In genomic region chr12:40844324-40844723, GRCm38 (mm10) we compare ENCODE assay signal across 26 mouse cellular contexts.
DNase-seq lines count a peak whose midpoint lies in the region; ATAC-seq and TF ChIP-seq lines count a peak whose summit lies in the region.
"Had no signal": no experiment of that assay in that cellular context is flagged by ENCODE, and none has a peak within 500 bp of the region (broad histone marks: within the 10 kb centered on the region; RNA-seq: fewer than 3 reads in every experiment).

No protein-coding gene starts in this region.

- 0 out of 2 replicates have a peak, but pooled peaks have one; percentile 46 for ATAC-seq in kidney, embryonic 16.5 days (ENCODE audit: low FRiP score, low TSS enrichment)
- ATAC-seq in midbrain, embryonic 13.5 days = 0 out of 2 replicates have a peak, but pooled peaks have one; percentile 25
- ATAC-seq in midbrain, postnatal 0 days (ENCODE audit: low FRiP score) = no peak
- ATAC-seq: activated CD4-positive, CD25-positive, alpha-beta regulatory T cell, adult 4 months had no signal

- no peaks in the 10 kb centered on the region for H3K4me1 ChIP-seq in kidney, embryonic 16.5 days (ENCODE audit: insufficient read depth, low read length)
- no peaks in the 10 kb centered on the region for H3K4me1 ChIP-seq in midbrain, embryonic 13.5 days (replicated peaks)
- no peaks in the 10 kb centered on the region for H3K4me1 ChIP-seq in midbrain, postnatal 0 days (ENCODE audit: insufficient read depth, low read length)
- H3K4me1 ChIP-seq: embryonic facial prominence, embryonic 10.5 days; embryonic facial prominence, embryonic 15.5 days; forebrain, embryonic 12.5 days; kidney, embryonic 15.5 days had no signal

- no peak overlapping the region for H3K4me3 ChIP-seq in kidney, embryonic 16.5 days (ENCODE audit: low read length)
- no peak overlapping the region for H3K4me3 ChIP-seq in midbrain, embryonic 13.5 days (replicated peaks)
- H3K4me3 ChIP-seq in midbrain, postnatal 0 days (ENCODE audit: low read depth, low read length) = no peak overlapping the region
- H3K4me3 ChIP-seq: embryonic facial prominence, embryonic 10.5 days; embryonic facial prominence, embryonic 15.5 days; forebrain, embryonic 12.5 days; heart, embryonic 13.5 days; kidney, embryonic 15.5 days; limb, embryonic 13.5 days had no signal

- no peaks in the 10 kb centered on the region for H3K27me3 ChIP-seq in kidney, embryonic 16.5 days (ENCODE audit: insufficient read depth, low read length)
- H3K27me3 ChIP-seq in midbrain, embryonic 13.5 days = no peaks in the 10 kb centered on the region
- no peaks in the 10 kb centered on the region for H3K27me3 ChIP-seq in midbrain, postnatal 0 days (ENCODE audit: insufficient read depth, low read length)
- H3K27me3 ChIP-seq: embryonic facial prominence, embryonic 15.5 days; kidney, embryonic 15.5 days; limb, embryonic 13.5 days had no signal

- no peaks in the 10 kb centered on the region for H3K9me3 ChIP-seq in kidney, embryonic 16.5 days (ENCODE audit: low read length)
- H3K9me3 ChIP-seq in midbrain, embryonic 13.5 days = no peaks in the 10 kb centered on the region
- H3K9me3 ChIP-seq in midbrain, postnatal 0 days (ENCODE audit: low read length) = no peaks in the 10 kb centered on the region
- H3K9me3 ChIP-seq: embryonic facial prominence, embryonic 10.5 days; embryonic facial prominence, embryonic 15.5 days; forebrain, embryonic 12.5 days; heart, embryonic 13.5 days; kidney, embryonic 15.5 days; limb, embryonic 13.5 days had no signal

- peak; percentile 77 for DNase-seq in heart, adult 11 months
- DNase-seq in heart, adult 8-10 months (ENCODE audit: low spot score) = no peak
- no peak for DNase-seq in kidney, postnatal 10 days
- no peak for DNase-seq in midbrain, postnatal 0 days (ENCODE audit: low spot score)
- DNase-seq in ZHBTc4 (ENCODE audit: low read depth, low spot score) = peak; percentile 17
- no peak for DNase-seq in adrenal gland, postnatal 4 days (ENCODE audit: low spot score in 2 of 2)
- DNase-seq: adrenal gland, adult 8-10 months; cerebellum, adult 8-10 months; cerebellum, postnatal 25 days; gastrocnemius, postnatal 14 days; heart, postnatal 14 days; kidney, adult 18-20 months; kidney, postnatal 4 days; lung, adult 18-20 months; lung, postnatal 10 days; spleen, adult 18-20 months; thymus, postnatal 14 days had no signal

- H3K27ac ChIP-seq in kidney, embryonic 16.5 days (ENCODE audit: low read length) = no peak overlapping the region
- no peak overlapping the region for H3K27ac ChIP-seq in midbrain, embryonic 13.5 days
- H3K27ac ChIP-seq in midbrain, postnatal 0 days (ENCODE audit: low read depth, low read length) = no peak overlapping the region
- H3K27ac ChIP-seq: embryonic facial prominence, embryonic 10.5 days; embryonic facial prominence, embryonic 15.5 days; forebrain, embryonic 12.5 days; heart, embryonic 13.5 days; kidney, embryonic 15.5 days; limb, embryonic 13.5 days had no signal

- 91% methylated on average over 22 of the region's 22 CpGs for WGBS in kidney, embryonic 16.5 days
- 96% methylated on average over 22 of the region's 22 CpGs for WGBS in midbrain, embryonic 13.5 days
- WGBS in midbrain, postnatal 0 days = 95% methylated on average over 22 of the region's 22 CpGs

- no peak for TF ChIP-seq CTCF in midbrain, postnatal 0 days (IDR thresholded peaks at IDR 0.05)

- no peak overlapping the region for H3K4me2 ChIP-seq in kidney, embryonic 16.5 days (replicated peaks; ENCODE audit: low read depth, low read length)
- H3K4me2 ChIP-seq in midbrain, embryonic 13.5 days (replicated peaks) = no peak overlapping the region
- no peak overlapping the region for H3K4me2 ChIP-seq in midbrain, postnatal 0 days (ENCODE audit: low read depth, low read length, poor library complexity, severe bottlenecking)
- H3K4me2 ChIP-seq: embryonic facial prominence, embryonic 15.5 days; forebrain, embryonic 12.5 days; heart, embryonic 13.5 days; kidney, embryonic 15.5 days; limb, embryonic 13.5 days had no signal

- H3K36me3 ChIP-seq in kidney, embryonic 16.5 days (ENCODE audit: insufficient read depth, low read length) = peaks cover 2% of the 10 kb centered on the region; the same call in 1 of the 2 replicates
- peaks cover 8% of the 10 kb centered on the region for H3K36me3 ChIP-seq in midbrain, embryonic 13.5 days
- H3K36me3 ChIP-seq in midbrain, postnatal 0 days (ENCODE audit: insufficient read depth, low read length) = peaks cover 12% of the 10 kb centered on the region; the same call in 1 of the 2 replicates
- H3K36me3 ChIP-seq: embryonic facial prominence, embryonic 15.5 days; forebrain, embryonic 12.5 days; heart, embryonic 13.5 days had no signal

- no peak overlapping the region for H3K9ac ChIP-seq in kidney, embryonic 16.5 days (replicated peaks; ENCODE audit: low read length)
- H3K9ac ChIP-seq in midbrain, embryonic 13.5 days (replicated peaks) = no peak overlapping the region
- H3K9ac ChIP-seq in midbrain, postnatal 0 days (replicated peaks; ENCODE audit: low read length, poor library complexity, severe bottlenecking) = no peak overlapping the region
- H3K9ac ChIP-seq: embryonic facial prominence, embryonic 15.5 days; forebrain, embryonic 12.5 days; heart, embryonic 13.5 days; kidney, embryonic 15.5 days; limb, embryonic 13.5 days had no signal

Comparison
In these comparisons a context has a peak if more than half of its experiments do, and no peak if none do; other contexts are left out.
1. DNase-seq: peak in heart, adult 11 months (single experiment) and ZHBTc4 (single experiment); none in heart, adult 8-10 months (single experiment), kidney, postnatal 10 days (single experiment), midbrain, postnatal 0 days (single experiment) and adrenal gland, postnatal 4 days (0 of 2).